Mouse (Mus musculus): Measurements from ENCODE around the gene Gpr155. TPM values are rescaled to one million over a fixed set of nuclear protein-coding genes. Genes with fewer than 3 reads are reported as not detected.

The Gpr155 gene
- polyA plus RNA-seq (2017; shearing (Covaris generic)), result 10 to 100 TPM; 13.4 to 22.5 TPM

DNA sequence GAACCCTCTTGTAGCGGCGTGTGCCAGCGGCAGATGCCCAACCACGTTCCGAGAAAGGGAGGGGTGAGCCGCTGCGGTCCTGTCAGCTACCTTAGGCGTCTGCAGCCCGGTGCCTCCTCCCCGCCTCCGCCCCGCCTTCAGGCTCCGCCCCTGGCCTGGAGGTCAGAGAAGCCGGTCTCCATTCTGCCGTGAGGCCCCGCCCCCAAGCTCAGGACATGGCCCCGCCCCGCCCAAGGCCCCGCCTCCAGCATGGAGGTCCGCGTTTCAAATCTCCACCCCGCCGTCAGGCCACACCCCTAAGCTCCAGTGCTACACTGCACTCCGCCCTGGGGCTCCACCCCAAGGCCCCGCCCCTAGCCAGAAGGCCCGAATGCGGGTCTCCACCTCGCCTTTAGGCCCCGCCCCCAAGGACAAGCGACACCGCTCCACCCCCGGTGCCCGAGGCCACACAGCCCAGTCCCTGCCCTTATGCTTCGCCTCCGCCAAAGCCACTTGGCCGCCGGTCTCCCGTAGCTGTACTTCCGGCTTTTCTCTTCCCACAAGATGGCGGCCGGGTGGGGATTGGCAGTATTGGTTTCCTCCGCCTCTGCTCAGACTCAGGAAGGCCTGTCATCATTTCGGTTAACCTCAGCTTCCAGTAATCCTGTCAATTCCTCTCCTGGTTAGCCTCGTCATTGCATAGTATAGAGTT is at the start of gene Gpr155:
Gene Gpr155 (minus strand): TSS at position 217 of the 691 bp plus-strand sequence.
- ATAC-seq, result peak; percentile 87

DNA sequence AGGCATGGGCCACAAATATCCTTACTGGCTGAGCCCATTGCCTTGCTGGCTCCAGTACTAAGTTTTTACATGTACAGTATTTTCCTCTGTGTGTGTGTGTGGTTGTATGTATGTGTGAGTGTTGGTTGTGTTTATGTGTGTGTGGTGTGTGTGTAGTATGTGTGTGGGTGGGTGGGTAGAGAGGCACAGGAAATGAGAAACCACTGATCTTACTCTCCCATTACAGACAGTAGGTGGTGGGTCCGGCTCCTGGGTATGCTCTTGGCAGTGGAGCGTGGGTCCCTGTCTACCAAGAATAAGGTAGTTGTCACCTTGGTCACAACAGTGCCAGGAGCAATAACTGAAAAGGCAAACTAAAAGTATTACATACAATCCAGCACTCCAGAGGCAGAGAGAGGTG is 49.5 kb upstream of the Gpr155 start:
- ATAC-seq, result peak; percentile 60

DNA sequence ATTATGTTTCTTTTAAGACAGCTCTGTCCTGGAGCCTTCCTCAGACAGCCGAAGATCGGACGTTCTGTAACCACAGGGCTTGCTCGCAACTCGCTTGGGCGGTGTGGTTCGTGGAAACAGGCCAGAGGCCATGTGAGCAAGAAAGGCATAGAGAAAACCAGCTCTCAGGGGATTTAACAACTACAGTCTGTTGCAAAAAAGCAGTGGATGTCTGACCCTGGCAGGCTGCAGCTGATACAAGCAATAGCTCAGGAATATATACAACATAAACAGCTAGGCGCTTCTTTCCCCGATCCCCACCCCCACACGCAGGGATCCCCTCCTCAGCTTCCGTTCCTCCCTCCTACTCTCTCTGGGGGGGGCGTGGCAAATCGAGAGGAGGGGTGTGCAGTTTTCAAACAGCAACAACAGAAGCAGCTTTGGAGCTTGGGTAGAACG is 45.6 kb upstream of the Gpr155 start:
- no peak for ATAC-seq

DNA sequence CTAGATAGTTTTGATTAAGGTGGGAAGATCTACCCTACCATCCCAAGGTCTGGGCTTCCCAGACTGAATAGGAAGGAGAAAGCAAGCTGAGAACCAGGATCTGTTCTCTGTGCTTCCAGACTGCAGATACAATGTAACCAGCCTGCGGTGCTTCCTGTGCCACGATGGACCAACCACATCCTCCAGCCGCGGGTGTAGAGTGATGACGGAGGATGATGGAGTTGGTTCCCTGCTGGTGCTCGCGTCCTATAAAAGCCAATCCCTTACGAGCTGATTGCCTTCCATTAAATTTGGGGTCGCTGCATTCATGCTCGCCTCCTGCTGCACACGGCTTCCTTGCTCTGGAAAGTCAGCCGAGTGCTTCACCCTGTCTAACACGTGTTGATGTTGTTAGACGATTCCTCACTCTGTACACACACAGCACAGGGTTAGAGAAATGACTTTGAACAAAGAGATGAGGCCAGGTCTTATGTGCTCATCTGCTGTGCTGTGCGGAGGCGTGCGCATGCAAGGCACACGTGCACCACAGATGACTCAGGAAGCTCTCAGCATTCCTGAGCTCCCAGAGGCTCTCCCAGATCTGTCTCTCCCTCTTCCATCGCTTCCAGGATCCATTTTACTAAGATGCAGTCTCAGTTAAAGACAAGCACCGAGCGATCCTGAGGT is 42.6 kb upstream of the Gpr155 start:
- peak; percentile 69 for ATAC-seq

DNA sequence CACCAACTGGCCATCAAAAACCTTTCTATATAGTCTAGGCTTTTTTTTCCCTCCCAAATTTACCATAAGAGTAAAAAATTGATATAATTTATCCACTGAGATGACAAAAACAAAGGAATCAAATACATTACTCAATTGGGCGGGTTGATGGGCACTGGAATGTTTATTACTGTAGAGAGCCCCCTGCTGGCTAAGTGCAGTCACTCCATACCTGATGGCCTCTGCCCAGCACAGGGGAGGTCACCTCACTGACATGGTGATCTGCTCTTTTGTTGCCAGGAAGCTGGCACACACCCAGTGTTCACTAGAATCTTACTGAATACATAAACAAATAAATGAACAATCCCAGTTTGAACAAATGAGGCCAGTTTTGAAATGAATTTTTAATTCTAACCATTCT is 40.9 kb upstream of the Gpr155 start:
- ATAC-seq, result peak; percentile 77

DNA sequence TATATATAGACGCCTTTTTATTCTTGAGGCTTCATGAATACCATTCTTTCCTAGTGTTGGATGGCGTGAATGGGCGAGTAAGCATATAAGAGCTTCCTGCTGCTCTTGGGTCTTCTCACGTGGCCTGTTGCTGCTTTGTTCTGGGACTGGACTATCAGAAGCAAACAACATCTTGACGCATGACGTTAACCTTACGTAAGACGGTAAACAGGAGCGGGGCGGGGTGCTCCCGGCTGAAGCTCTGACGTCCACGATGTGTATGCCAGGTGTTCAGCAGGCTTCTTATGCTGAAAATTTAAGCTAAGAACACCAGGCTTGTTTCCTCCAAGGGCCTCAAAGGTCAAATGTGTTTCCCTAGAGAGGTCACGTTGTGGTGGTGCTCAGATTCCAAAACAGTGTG is 39.5 kb upstream of the Gpr155 start:
- ATAC-seq, result no peak

DNA sequence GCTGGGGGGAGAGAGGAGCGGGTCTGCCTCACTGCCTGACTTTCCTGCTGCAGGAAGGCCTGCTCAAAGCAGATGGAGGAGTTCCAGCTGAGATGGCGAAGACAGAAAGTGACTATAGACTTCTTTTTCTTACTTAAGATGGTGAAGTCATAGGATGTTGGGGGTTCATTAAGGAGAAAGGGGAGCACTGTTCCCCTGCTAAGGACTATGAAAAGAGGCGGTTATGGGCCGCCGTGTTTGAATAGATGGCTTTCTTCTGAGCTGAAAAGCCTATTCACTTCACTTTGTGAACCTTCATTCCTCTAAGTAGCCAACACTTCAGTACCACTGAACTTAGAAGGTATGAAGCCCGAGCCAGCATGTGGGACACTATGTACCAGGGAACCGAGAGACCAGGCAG is 33.4 kb upstream of the Gpr155 start:
- no peak for ATAC-seq

DNA sequence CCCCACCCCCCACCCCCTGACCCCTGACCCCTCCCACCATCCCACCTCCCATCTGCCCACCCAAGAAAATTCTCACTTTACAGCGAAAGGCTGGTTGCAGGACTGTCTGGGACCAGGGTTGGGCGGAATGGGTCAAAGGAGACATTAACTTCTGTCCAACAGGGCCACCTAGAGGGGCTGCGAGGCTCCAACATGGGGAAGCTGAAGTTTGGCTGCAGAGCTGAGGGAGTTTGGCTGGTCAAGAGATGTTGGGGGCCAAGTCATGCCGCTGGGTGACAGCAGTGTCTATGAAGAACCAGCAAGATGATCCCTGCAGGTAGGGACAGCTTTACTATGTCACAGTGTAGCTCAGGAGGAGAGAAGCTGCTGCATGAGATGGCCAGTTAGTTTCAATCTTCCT is 32.9 kb upstream of the Gpr155 start:
- peak; percentile 45 for ATAC-seq

DNA sequence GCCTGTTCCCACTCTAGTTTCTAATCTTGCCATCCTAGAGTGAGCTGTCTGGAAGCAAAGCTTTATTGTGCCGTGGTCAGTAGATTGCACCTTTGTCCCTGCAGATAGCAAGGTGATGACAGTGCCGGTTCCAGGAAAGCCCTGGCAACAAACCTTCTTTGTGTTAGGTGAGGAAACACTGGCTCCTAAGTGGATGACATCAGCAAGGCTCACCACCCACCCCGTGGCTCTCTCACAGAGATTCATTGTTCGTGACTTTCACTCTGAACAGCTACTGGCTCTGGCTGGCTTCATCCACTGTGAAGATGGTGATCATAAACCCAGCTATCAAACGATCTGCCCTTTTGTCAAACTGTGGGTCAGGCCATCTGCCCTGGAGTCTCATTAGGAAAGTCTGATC is 29.5 kb upstream of the Gpr155 start:
- no peak for ATAC-seq

DNA sequence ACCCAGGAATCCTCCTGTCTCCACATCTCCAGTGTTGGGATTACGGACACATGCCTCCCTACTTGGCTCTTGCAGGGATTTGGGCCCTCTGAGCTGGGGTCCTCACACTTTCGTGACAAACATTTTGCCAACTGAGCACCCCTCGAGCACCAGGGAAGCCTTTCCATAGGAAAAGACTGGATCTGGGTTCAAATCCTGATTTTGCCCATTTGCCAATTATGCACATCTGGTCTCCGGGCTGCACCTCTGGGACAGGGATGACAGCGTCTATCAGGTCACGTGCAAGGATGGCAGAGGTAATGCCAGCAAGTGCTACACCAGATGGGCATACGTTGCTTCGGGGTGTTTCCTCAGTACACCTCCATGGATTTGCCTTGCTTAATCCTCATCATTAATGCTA is 23.7 kb upstream of the Gpr155 start:
- no peak for ATAC-seq

DNA sequence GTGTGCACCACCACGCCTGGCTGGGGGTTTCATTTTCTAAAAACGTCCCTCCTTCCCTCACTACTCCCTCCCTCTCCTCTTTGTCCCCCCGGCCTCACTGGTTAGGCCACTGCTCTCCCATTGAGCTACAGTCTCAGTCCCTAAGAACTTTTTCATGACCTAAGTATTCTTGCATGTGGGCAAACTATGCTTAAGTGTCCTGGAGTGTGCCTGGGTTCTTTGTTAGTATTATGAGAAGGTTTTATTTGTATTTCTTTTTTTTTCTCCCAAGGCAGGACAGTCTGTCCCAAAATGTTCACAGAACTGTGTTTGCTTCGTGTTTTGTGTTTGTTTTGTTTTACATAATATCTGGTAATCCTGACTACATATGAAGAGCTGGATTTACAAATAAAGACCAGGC is 21.3 kb upstream of the Gpr155 start:
- ATAC-seq, result no peak

DNA sequence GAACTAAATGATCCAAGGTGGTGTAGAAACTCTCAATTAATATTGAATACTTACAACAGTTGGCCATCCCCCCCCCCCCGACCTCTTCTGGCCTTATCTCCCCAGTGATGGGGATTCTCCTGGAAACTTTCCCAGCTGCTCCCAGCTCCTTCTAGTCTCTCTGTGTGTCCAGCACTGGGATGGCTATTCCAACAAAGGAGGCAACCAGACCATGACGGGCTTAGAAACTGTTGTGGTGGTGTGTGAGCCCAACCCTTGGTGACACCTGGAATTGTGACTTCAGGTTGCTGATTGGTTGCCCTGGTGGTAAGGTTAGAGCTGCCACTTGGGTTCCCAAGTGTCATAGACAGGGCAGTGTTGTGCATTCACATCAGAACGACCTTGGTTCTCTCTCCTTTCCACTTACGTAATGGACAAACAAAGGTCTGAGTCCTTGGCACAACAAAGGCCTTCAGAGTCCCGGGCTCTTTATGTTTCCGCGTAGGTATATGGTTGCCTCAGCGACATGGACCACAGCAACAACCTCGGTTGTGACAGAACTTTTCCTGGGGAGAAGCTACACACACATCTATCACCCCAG is 20.1 kb upstream of the Gpr155 start:
- ATAC-seq, result no peak

DNA sequence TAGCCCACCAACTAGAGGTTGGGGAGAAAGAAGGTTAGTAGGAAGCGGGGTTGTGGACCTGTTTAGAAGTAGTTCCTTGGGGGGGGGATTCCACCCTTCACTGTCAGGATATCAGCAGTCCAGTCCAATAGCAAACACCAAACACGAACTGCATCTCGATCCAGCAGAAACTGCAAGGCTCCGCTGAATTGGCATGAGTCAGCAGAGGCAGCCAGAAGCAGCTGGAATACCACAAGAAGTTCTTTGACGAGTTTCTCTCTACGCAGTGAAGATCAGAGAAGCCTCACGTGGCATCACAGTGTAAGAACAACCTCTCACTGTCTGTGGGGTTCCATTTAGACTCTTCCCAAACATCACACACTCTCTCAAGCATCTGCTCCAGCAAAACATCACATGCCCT is 18.6 kb upstream of the Gpr155 start:
- no peak for ATAC-seq

DNA sequence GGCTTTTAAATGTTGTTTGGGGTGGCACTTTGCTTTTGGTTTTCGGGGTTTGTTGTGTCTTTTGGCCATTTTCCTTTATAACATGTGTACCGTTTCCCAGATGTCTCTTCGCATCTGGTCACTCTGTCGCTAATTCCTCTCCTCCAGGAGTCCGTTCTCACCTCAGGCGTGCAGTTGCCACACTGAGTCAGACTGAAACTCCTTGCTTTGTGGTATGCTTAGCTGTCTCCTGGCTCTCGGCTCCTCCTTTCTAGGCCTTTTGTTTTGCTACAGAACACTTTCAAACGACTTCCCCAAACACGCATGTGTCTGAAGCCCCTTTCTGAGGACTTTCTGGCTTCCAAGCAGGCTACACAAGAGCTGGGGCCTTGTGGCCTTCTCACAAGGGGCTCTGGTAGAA is 18.1 kb upstream of the Gpr155 start:
- ATAC-seq, result peak; percentile 73

DNA sequence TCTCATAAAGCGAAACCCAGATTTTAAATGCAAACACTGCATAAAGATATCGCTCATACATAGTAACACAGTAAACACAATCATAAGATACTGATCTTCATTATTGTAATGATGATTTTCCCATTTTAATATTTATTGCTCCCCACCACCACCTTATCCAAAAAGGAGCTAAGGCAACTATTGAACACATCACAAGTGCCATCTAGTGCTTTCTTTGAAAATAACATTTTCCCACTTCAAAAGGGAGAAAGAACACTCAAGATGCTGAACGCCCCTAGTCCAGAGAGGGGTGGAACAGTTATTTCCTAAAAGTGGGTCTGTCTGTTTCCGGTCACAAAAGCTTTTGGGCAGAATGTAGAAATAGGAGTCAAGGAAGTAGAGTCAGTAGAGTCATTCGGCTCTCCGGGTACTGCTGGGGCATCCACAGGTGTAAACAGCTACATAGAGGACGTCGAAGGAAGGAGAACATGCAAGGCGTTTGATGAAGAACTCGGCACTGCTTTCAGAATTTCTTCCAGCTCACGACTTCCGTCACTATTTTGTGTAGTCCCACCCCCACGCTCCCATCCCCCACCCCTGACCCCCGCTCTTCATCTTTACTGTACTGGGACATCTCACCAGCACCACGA is 17.1 kb upstream of the Gpr155 start:
- ATAC-seq, result peak; percentile 35

DNA sequence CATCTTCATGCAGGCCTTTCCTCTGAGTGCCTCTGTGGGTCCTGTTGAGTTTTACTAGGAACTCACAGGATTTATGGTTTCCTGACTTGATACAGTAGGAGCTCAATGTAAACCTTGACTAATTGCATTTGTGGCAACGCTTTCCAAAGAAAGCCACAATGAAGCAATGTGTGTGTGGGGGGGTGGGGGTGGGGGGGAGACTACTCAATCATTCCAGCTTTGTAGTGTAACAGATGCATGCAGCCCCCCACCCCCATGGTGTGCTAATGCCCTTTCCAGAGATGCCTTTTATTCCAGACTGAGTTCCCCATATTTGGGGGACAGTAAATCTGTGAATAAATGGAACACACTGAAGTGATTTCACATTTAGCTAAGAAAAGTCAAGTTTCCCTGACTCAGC is 15.3 kb upstream of the Gpr155 start:
- no peak for ATAC-seq

DNA sequence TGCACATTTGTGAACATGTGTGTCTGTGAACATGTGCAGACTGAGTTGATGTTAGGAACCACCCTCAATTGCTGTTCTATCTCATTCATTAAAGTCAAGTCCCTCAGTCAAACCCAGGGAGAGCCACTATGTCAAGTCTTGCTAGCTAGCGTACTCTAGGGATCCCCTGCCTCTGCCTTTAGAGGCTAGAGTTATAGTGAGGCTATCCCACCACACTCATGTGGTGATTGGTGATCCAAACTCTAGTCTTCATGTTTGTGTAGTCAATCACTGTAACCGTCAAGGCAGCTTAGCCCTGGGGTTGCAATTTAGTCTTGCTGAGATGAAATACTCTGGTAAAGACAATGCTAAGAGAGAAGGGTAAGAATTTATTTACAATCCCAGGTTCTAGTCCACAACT is 11.1 kb upstream of the Gpr155 start:
- no peak for ATAC-seq

DNA sequence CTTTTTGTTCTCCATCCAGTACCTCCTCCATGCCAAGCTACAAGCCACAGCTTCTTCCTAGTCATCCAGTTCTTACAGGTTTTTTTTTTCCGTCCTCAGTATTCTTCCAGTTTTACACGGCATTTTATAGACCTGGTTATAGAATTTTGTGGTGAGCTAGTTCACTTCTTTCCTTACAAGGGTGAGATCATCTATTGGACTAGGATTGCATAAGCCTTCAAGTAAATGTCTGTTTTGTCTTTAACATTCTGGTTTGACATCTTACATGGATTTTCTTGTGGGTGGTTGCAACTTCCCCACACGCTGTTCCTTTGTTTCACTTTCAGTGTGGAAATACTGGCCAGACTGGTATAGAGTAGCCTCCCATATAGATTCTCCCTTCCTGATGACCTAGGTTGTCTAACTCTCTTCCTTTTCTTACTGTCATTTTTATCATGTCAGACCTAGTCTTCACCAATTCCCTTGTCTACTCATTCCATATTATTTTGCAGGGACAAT is 10.5 kb upstream of the Gpr155 start:
- ATAC-seq, result no peak

DNA sequence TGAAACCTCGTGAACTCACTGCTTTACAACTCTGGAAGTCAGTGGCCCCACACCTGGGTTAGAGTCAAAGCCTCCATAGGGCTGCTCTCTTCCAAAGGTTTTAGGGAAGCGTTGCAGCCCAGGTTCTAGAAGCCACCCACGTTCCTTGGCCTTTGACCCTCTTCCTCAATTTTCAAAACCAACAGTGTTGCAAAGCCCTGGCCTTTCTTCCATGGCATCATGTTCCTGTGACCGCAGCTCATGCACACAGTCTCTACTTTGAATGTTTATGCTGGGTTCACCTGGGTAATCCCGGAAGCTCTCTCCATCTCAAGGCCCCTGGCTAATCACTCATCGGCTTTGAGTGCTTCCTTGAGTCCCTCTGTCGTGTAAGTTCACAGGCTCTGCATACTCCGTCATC is 9.1 kb upstream of the Gpr155 start:
- ATAC-seq, result no peak

DNA sequence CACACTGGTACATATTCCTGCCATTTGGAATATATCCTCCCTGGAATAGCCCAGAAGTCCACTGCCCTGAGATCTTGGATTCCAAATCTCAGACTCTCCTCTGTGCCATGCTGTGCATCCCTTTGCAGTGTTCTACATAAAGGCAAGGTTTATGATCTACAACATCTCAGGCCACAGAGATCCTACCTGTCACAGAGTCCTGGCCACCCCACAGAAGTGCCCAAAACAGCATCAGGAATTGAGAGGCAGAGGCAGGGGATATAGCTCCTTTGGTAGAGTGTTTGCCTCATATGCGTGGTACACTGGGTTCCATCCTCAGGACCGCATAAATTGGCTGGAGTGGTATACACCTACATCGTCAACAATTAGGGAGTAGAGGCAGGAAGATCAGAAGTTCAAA is 8.1 kb upstream of the Gpr155 start:
- ATAC-seq, result no peak

DNA sequence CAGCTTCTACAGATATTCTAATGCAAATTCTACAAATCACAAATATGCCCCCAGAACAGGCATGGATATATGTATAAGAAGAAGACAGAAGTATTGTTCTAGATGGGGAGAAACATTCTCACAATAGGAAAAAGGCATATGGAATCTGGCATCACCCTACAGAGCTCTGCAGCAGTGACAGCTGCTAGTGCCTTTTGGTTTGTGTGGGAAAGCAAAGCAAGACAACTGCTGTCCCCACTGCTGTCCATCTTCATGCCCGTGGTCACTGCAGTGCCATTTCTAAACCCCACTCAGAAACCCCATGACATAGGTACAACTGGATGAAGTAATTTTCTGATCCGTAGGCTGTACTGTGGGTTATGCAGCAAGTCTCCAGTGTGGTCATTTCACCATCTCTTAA is 6.4 kb upstream of the Gpr155 start:
- ATAC-seq, result no peak

DNA sequence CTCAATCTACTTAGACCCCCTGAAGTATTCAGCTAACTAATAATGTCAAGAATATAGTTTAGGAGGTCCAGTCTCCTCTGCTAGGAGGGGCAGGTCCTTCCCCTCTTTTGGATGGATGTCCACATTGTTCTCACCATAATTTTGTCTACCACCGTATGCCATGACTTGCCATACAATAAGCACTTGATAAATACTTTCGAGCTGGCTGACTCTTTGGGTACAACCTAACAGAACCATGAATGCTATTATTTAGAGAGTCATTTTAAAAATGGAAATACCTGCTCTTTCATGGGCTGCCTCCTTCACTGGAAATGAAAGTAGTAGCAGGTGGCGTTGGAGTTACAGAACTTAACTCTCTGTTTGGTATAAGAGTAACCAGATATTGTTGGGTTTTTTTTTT is 3.6 kb upstream of the Gpr155 start:
- no peak for ATAC-seq

DNA sequence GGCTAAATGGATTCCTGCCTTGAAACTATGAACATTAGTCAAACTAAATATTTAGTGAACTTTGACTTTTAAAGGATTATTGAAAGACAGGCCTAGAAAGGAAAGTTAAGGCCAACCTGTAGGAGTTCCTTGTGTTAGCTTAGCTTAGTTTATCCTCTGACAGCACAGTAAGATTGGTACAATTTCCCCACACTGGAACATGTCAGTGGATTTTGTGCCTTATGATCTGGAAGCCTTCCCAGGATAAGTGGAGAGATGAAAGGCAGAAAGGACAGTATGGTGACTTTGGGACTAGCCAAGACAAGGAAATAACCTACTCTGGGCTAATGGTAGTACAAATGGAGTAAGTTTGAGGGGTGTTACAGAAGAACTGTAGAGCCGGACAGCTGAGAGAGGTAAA is 1.4 kb upstream of the Gpr155 start:
- no peak for ATAC-seq

Measured in CD4-positive, CD25-positive, alpha-beta regulatory T cell, adult 4 months (primary cell).